Mouse (Mus musculus): ENCODE data around the gene Dlx3.

Dlx3 gene

DNA sequence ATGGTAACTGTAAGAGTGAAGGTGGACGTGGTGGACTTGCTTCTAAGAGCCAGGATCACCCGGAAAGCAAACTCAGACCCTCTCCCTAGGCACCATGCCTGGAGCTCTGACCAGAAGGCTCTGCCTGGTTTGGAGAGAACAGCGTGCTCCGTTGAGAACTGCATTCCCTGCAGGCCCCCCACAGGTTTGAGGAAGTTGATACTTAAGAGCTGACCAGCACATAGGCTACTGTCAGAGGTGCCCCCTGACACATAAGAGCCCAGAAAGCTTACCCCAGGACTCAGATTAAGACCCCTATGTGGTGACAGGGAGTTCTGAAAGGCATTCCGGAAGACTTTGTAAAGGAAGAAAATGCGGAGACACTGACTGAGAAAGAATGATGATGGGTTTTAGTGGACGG lies 31.6 kb upstream of the Dlx3 start:
- DNase-seq (ENCODE audit: low read depth, low spot score) = no peak

DNA sequence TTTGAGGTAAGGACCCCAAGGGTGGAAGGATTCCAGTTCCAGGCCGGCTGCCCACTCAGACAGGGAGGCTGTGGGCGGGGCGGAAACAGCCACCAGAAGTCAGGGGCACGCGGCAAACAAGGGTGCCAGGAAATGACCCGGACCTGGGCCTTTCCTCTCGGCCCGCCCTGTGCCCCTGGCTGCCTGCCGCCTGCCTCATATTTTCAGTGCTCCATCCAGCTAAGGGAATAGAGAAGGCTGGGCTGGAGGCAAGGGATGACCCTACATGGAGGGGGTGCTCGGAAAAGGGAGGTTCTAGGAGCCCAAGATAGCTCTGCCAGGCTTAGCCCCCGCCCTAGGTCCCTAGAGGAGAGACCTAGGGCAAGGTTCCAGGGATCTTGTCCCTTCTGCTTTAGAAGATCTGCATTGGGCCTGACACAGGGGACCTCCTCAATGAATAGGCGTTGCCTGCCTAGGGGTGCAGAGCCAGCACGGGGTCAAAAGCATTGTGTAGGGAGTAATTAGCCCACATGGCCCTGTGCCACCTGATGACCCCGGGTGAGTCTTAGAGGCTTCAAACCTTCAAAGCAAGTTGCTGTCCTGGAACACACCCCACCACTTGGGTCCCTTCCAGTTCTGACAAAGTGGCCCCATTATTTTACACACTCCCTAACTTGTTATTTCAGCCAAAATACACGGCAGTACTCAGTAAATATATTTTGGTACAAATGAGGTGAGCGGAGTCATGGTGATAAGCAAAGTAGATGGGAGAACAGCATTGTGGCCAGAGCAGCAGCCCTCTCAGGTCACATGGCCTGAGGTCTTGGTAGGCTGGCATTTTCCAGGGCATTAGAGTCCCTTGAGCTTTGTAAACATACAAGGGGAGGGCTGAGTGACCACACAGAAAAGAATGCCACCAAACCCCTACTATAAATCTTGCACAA lies 30.8 kb upstream of the Dlx3 start:
- DNase-seq (ENCODE audit: low read depth, low spot score) = no peak

DNA sequence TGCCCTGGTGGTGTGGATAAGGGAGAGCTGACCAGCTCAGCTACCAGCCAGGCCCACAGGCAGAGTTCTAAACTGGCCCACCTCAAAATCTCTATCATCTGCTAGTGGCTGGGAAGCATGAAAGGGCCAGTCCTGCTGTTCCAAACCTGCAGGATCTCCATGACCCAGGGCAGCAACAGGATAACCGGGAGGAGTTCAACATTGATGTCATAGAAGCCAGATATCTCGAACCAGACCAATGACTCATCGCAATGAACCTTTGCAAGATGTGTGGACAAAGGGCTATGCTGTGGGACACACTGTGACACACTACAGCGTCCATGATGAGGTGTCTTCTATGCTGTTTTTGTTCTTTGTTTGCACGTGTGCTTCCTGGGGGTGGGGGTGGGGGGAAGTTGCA lies 26.8 kb upstream of the Dlx3 start:
- DNase-seq (ENCODE audit: low read depth, low spot score) = no peak

DNA sequence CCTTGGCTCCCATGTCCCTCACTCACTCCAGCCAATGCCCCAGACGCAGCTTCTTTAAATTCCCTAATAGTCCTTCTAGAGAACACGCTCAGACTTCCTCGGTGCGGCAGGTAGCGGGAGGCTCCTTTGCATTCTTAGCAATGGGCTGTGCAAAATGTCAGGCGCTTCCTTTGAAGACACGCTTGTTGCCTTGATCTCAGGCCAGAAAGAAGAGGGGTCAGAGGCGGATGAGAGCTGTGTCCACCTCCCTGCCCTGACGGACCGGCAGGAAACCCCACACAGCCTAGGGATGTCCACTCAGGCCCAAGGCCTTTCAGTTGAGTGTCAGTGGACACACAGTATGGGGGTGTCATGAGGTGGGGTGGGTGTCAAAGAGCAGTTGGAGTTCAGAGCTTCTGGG lies 24.3 kb upstream of the Dlx3 start:
- DNase-seq (ENCODE audit: low read depth, low spot score) = no peak

DNA sequence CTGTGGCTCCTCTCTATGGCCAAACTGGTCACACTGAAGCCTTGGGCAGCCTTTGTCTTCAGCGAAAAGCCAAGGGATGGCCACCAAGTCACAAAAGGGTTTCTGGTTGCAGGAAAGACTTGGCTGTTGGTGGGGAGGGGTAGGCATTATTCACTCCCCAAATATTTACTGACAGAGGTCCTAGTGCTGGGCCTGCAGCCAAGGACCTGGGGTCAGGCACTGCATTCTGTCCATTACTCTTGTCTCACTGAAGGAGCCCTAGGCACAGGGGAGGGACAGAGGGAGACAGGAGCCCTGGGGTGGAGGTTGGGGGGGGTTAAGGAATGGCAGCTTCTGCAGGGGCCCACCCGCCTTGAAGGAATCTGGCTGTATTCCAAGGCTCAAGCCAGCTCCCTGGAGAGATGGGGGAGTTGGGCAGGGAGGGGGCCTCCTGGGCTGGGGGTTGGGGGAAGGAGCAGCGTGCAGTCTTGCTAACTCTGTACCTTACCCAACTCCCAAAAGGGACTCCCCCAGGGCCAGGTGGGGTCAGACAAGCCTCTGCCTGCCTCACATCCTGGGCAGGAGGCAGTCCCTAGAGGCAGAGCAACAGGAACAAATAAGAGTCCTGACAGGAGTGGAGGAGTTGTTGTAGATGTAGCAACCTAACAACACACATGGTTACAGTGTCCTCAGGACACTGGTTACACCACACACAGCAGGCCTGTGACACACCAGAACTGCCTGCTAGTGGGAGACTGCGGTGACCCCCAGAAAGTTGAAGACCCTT lies 23.1 kb upstream of the Dlx3 start:
- no peak for DNase-seq (ENCODE audit: low read depth, low spot score)

DNA sequence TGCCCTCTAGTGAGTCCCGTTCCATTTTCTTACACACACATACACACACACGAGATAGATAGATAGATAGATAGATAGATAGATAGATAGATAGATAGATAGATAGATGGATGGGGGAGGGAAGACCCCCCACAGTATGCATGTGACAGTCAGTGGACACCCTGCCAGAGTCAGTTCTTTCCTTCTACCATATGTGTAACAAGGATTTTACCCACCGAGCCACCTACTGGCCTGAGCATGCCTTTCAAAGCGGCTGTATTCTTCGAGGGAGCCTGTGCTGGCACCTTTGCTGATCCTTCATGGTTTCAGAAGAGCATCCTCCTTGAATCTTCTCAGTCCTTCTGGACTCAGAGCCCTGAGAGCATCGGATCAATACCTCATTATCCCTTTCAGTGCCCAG lies 22.0 kb upstream of the Dlx3 start:
- DNase-seq (ENCODE audit: low read depth, low spot score) = no peak

DNA sequence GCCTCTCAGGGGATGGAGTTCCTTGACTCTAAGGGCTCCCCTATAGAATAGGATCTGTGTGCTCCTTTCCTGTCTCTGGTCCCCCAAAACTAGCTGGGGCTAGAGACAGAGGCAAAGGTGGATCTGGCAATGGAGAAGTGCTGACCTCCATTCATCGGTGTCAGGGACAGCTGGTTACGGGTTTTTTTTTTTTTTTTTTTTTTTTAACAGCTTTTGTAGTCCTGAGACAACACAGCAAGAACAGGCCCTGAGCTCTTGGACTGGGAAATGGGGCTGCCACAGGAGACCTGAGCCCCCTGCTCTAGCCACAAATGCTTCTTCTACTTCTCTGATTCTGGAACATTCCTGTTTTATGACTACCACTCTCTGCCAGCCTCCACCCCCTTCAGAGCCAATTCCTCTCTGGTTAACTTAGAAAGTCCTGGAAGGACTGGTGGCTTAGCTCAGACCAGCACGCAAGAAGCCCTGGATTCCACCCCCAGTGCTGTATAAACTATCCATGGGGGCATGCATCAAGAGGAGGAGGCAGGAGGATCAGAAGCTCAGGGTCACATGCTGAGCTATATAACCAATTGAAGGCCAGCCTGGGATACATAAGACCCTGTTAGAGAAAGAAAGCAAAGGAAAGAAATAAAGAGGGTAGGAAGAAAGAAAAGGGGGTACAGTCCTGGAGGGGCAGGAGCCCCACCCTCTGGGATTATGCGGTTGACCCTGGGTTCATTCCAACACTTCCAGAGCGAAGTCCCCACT lies 21.4 kb upstream of the Dlx3 start:
- DNase-seq (ENCODE audit: low read depth, low spot score) = no peak

DNA sequence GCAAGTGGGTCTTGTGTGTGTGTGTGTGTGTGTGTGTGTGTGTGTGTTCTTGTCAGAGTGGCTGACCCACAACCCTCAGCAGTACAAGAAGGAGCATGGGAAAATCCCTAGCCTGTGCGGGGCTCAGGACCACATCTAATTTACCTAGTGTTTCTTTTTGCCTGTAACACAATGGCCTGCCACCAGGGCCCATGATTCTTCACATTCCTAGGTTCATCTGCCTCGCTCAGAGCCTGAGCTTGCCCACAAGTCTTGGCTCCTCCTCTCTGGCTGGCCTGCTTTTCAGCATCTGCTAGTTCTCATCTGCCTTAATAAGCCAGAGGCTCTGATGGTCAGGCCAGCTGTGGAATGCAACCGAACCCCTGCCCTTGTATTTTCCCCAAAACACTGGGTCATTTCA lies 19.5 kb upstream of the Dlx3 start:
- DNase-seq (ENCODE audit: low read depth, low spot score) = no peak

DNA sequence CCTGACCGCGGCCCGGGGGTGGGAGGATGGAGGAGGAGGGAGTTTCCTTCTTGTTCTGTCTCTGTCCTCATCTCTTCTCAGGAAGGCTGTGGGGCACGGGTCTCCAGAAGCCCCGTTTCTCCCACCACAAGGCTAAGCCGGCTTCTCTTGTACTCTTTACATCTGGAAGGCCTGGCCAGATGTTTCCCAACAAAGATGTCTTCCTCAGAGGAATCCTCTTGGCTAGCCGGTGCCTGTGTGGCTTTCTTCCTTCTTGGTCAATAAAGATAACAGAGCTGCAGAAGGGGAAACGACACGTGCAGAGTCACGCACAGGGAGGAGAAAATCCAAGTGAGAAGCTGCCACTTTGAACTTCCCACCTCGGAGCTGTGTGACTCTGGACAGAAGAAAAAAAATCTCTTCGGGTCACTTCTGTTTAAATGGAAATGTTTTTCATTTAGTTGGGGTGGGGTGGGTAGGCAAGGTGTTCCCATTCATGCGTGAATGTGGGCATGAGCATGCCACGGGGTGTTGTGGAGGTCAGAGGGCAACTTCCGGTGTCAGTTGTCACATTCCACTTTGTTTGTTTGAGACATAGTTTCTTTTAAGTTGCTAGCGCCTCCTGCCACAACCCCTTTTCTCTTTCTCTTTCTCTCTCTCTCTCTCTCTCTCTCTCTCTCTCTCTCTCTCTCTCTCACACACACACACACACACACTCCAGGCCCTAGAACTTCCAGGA lies 18.7 kb upstream of the Dlx3 start:
- no peak for DNase-seq (ENCODE audit: low read depth, low spot score)

DNA sequence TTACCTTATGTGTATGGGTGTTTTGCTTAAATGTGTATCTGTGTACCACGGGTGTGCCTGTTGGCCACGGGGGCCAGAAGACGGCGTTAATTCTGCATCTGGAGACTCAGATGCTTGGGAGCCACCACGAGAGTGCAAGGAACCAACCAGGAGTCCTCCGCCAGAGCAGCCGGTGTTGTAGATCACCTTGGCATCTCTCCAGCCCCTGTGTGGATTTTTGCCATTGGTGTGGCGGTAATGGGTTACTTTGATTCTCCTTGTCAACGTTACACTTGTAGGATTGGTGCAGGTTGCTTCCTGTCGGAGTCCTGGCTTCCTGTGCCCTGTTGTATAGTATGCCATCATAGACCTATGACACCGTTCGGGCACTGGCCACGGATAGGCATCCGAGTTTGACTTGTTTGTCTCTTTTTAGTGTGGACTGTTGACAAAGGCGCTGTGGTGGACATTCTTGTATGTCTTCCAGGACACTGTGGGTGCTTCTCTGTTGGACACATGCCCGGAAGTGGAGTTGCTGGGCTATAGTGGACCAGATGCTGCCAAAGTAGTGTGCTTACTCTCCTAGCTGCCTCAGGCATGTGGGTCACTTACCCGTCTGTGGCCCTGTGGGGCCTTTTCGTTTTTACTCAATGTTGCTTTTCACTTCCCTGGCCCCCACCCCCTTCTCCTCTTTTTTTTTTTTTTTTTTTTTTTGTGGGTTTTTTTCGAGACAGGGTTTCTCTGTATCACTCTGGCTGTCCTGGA lies 17.6 kb upstream of the Dlx3 start:
- no peak for DNase-seq (ENCODE audit: low read depth, low spot score)

DNA sequence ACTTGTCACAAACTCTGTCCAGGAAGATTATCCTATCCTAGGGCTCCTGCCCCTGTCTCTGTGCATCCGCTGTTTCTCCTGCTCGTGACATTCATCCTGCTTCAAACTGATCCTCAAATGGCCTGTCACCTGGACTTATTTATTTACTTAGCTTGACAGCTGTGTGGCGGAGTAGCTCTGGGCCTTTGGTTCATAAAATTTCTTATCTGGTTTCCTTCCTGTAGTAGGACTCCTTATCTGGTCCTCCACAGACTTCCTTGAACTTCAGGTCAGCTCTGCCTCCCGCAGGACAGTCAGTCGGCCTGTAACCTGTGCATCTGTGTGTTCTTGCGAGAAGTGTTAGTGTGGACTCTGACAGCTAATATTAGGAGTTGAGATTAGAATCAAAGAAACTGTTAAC lies 15.7 kb upstream of the Dlx3 start:
- no peak for DNase-seq (ENCODE audit: low read depth, low spot score)

DNA sequence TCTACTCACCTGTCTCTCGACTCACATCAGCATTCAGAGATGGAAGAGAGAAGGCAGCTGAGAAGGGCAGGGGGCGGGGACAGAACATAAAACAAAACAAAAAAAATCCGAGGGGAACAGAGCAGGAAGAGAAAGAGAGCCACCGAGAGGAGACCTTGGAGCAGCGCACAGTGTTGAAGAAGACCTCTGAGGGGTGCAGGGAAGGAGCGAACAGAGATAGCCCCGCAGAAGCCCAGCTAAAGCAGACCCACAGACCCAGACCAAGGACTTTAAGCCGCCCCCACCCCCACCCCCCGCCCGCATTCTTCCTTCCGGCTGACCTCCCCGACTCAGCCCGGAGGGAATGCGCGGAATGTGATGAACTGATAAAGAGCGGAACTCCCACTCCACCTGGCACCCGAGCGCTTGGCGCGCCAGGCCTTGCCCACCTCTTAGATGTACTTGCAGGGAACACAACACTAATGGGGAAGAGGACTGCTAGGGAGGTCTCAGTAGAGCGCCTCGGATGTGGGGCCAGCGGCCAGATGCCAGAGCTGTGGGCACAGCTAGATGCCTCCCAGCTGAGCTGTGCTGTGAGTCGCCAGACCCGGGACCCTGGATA lies 14.5 kb upstream of the Dlx3 start:
- DNase-seq (ENCODE audit: low read depth, low spot score) = no peak

DNA sequence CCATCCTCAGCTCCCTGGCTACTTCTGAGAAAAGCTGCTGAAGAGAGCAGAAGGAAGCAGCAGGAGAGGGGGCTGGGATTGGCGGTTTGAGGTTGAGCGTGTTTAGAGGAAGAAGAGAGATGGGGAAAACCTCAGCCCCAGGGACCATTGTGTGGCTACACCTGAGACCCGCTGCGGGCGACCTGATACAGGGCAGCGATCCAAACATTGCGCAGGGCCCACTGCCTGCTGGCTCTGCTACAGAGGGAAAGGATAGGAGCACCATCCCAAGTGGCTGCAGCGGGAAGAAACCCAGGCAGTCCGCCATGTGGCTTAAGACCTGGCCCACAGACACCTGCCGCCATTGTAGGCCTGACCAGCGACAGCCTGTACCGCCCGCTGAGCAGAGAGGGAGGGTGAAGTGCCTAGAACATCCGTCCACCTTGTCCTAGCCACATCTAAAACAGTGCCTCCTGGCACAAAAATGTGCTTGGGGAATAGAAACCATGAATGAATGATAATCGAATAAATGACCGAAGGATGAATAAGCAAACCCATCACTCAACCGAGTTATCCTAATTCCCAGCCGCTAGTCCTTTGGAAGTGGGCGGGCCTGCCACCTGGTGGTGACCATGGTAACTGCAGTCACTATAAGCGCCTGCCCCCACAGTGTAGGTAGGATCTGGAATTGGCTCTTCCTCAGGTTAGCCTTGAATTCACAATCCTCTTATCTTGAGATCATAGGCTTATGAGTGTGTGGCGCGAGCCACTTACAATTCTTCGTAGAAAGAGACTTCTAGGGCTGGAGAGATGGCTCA lies 13.3 kb upstream of the Dlx3 start:
- DNase-seq (ENCODE audit: low read depth, low spot score) = no peak

DNA sequence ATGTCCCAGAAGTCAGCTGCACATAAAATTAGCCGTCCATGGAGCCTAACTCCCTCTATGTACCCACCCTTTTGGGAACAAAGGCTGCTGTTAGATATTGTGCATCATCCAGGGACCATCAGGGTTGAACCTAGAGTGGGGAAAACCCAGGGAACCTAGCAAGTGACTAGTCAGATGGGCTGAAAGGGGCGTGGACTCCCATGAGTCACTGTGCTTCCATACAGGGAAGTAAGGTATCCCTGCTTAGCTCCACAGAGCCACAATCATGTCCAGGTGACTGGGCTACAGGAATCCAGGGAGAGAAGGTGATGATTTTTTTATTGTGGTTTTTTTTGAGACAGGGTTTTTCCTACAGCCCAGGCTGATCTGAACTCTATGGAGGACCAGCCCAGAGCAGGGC lies 10.9 kb upstream of the Dlx3 start:
- DNase-seq (ENCODE audit: low read depth, low spot score) = no peak

DNA sequence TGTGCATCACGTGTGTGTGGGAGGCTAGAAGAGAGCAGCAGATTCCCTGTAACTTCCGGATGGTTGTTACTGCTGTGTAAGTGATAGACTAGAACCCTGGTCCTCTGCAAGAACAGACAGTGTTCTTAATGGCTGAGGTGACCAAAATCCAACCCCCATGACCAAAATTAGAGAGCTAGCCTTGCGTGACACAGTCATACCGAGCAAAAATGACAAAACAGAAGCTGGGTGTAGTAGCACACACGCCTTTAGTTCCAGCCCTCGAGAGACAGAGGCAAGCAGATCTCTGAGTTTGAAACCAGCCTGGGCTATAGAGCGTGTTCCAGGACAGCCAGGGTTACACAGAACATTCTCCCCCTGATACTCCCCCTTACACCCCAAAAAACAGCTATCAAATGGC lies 9.8 kb upstream of the Dlx3 start:
- no peak for DNase-seq (ENCODE audit: low read depth, low spot score)

DNA sequence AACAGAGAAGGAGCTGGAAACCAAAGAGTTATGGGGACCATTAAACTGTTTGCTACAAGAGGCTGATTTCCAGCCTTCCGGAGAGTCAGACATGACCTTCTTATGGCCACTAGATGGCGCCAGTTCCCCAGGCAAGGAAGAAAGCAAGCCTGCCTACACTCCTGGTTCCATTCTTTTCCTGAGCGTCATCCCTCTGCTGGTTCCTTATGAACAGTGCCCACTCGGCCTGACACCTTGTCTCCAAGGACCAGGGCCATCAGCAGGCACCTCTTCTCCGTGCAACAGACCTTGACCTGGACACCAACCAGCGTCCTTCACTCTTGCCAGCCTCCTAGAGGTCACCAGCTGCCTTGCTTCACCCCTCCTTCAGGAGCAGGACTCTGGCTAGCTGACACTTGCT lies 2.9 kb upstream of the Dlx3 start:
- DNase-seq (ENCODE audit: low read depth, low spot score) = peak; percentile 82

DNA sequence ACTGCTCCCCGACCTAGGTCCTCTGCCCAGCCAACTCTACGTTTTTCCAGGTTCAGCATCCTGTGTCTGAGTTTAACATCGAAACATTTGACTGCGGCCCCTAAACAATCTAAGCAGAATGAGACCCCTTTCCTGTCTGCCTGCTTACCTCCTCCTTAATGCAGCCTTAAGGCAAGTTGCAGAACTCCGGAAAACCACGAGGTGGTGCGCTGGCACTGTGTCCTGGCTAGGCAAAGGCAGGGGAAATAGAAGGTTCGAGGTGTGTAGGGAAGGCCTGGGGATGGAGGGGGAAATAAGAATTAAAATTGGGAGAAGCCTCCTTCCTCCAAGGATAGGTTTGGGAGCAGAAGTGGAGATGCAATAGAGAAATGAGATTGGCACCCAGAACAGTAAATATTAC lies 1.4 kb upstream of the Dlx3 start:
- no peak for DNase-seq (ENCODE audit: low read depth, low spot score)

DNA sequence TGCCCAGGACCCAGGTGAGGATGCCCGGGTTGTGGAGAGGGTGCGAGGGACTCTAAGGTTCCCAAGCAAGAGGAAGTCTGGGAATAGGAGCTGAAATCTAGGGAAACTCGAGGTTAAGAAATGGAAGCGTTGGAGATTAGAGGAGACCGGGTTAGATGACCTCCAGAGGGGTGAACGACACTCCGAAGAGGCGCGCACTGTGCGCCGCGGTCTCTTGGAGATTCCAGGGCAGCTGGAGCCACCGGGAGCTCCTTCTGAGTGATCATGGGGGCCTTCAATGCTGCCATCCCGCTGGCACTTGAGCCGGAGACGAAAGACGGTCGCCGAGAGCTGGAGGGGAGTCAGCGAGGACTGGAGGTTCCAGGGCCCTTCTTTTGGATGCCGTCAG lies 708 bp downstream of the Dlx3 start:
- no peak for DNase-seq (ENCODE audit: low read depth, low spot score)

DNA sequence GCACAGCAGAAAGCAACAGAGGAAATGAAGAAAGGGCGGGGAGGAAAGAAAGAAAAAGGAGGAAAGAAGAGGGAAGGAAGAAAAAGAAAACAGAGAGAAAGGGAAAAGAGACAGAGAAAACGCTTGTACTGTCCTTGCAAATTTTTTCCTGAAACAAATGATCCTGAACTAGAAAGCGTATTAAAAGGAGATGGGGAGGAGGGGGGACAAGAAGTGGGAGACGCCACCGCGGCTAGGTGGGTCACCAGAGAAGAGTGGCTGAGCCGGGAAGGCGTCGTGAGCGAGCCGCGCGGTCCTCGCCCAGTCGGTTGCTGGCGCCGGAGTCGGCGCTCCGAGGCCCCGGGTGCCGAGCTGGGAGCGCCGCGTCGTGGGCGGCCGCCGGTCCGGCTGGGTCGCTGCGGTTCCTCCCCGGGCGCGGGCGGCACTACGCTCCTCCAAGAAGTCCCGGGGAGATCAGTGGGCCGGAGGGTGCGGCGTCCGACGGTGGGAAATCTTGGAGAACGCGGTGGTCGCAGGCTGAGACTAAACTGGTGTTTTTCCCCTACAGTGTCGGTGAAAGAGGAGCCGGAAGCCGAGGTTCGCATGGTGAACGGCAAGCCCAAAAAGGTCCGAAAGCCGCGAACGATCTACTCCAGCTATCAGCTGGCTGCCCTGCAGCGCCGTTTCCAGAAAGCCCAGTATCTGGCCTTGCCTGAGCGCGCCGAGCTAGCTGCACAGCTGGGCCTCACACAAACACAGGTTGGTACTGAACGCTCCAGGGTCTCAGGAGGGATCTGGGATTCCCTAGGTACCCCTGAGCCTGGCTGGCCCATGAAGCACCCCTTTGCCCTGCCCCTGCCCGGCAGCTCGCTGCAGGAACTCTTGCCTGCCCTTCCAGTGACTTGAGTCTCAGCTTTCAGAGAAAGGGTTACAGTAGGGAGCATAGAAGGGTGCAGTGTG lies 1.5 kb downstream of the Dlx3 start:
- DNase-seq (ENCODE audit: low read depth, low spot score) = no peak
